Mouse (Mus musculus) spleen, adult 2 months (tissue): ENCODE measurements around the gene Aspg.

Source experiments
- CTCF ChIP-seq: fragments of 200-500 bp; IDR thresholded peaks from 2 replicates; pipeline ENCODE4 v1.5.1; 2011; ENCODE audit warnings: mild to moderate bottlenecking, inconsistent platforms; ENCODE audit not compliant: insufficient read depth, insufficient read length, insufficient replicate concordance; ENCODE audit errors: extremely low read depth
- POLR2A ChIP-seq: fragments of 200-500 bp; IDR thresholded peaks from 2 replicates; pipeline ENCODE4 v1.6.1; 2011; ENCODE audit warnings: low read depth, low read length, inconsistent platforms

DNA sequence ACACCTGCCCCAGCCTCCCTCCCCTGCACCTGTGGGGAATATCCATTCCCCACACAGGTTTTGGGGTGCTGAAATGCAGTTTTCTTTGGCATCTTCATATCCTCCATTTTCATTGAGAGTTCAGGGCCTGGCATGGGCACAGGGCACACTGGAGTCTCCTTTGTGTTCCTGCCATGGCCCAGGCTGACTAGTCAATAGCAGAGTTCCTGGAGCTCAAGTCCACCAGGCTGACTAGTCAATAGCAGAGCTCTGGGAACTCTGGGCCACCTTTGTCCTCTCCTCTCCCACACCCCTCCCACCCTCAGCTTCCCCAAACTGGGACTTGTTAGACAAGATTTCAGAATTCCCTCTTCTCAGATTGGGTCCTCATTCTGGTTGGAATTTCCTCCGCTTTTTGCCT lies 65.2 kb downstream of the Aspg start:
- TF ChIP-seq CTCF (no peak), POLR2A (no peak)
